Mouse (Mus musculus): ENCODE measurements around the gene Actn2.

Gene Actn2

DNA sequence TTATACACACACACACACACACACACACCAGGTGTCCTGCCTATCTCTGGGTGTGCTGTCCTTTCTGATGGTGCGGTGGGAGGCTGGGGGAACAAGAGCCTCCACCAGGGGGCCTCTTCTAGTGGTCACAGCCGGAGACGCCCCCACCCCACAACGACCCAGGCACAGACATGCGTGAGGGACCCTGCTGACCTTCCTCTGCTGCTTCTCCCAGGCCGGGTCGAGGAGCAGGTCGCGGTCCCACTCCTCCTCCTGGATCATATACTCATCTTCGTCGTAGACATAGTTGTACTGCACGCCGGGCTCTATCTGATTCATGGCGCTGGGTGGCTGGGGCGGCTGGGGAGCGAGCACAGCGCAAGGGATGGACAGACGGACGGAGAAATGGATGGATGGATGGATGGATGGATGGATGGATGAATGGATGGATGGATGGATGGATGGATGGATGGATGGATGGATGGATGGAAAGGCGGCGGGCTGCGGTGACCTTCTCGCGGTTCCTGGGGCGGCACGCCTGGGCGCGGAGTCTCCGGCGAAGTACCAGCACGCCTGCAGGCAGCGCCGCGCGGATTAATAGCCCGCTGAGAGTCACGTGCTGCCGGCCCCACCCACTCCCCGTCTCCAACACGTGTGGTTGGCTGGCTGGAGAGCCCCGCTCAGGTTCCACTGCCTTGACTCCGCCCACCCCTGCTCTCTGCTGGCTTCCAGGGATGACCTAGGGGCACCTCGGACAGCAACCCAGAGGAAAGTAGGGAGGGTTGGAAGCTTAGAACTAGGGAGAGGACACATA, at the start of gene Actn2:
TSS of gene Actn2 (minus strand) at position 578 of the 793 bp plus-strand sequence.
- DNase-seq (ENCODE audit: low spot score), result peak; percentile 73

DNA sequence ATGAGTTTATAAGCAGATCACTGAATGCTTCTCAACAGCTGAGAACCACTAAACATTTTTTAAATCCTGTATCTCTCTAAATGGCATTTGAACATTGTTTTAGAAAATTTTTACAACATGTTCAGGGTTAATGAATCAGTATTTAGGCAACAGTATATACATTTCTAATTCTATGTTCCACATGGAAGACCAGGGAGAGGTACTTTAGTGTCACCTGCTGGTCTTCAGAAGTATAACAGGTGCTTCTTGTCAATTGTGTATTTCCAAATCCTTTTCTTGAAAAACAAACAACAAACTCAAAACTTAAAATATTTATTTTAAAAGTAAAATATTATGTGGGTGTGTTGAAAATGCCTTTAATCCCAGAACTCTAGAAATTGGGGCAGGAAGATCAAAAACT, 45.7 kb upstream of the Actn2 start:
- DNase-seq (ENCODE audit: low spot score), result no peak

DNA sequence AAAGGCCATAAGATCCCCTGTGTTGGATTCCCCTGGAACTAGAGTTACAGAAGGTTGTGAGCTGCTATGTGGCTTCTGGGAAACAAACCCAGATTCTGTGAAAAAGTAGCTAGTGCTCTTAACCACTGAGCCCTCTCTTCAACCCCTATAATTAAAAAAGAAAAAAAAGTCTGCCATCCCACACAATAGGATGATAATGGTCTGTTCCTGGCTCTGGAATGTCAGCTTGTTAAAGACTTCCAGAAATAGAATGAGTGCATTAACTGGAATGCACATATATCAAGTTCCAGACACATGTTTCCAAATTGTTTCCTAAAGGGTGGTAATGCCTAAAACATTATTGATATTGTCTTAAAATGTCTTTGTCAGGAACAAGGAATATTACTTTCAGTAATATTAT, 44.2 kb upstream of the Actn2 start:
- no peak for DNase-seq (ENCODE audit: low spot score)

DNA sequence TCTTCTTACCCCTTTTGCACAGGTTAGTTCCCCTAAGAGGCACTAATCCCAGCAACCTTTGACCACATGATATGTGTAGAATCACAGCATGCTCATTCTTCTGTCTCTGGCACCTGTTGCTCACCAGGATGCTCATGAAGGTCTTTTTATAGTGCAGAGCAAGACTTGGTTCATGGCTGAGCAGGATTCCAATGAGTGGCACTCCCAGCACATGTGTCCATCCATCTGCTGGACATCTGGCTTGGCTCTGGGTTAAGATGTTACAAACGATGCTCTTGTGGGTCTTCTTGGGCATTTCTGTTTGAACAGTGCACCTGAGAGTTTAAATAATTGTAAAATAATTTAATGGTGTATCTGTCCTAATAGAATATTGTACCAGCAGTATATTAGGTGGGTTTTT, 36.2 kb upstream of the Actn2 start:
- no peak for DNase-seq (ENCODE audit: low spot score)

DNA sequence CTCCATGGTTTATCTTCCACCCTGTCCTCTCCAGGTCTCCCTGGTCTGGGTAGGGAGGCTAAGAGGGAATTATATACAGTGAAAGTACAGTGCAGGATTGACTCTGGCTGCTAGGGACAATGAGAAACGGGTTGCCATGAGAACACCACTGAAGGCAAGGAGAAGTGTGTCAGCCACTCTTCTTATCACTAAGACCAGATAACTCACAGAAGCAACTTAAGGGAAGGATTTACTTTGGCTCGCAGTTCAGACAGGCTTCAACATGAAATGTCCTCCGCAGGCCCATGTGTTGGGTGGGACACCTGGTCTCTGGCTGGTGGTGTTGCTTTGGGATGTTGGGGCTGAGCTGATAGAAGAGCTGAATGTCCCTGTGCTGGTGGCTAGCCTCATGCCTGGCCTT, 32.2 kb upstream of the Actn2 start:
- no peak for DNase-seq (ENCODE audit: low spot score)

DNA sequence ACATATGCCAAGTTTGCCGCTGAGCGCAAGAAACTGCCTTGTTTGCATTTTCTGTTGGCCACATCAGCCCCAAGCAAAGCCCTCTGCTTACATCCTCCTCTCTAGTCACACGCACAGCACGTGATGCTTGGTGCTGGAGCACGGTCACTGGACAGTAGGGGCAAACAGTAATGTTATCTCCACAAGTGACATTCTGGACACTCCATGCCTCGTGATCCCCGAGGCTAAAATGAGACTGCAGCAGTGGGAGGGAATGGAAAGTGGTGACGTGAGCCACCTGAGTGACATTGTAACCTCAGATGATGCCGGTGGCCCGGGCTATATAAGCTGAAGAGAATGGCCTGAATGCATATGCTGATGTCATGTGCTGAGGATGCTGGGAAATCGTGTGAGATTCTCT, 29.4 kb upstream of the Actn2 start:
- DNase-seq (ENCODE audit: low spot score), result no peak

DNA sequence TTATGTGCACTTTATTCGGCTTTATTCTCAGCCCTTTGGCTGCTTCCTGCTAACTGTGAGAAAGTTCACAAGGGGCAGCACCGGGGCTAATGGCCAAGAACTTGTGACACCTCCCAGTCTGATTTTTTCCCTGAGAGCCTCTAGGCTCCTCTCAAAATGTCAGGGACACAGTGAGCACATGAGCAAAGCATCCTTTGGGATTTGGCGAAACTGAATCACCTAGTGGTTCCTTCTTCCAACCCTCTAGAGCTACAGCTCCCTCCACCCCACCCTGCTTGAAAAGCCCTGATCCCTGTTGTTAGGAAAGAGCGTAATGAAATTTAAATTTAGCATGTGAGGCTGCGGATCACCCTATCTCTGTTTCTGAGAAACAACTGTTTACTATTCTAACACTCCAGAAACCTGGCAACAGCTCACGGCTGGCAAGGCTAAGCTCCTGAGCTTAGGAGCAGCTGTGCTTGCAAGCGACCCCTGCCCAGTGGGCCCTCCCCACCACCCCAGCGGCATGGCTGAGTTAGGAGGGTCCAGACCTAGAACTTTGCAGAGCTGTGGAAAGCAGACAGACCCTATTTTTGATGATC, 28.6 kb upstream of the Actn2 start:
- DNase-seq (ENCODE audit: low spot score), result no peak

DNA sequence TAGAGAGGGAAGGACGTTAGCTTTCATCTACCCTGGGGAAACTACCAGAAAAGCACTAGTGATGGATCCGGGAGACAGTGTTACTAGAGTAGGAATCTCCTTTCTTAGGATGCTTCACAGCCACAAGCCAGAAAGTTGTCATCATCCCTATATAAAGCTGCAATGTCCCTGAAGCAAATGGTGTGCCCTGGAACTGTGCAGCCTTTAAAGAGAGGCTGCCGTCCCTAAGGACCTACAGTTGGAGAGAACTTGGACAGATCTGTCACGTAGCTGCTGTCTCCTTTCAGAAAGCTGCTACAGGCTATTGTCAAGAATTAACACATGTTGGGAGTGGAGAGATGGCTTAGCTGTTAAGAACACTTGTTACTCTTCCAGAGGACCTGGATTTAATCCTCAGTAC, 20.9 kb upstream of the Actn2 start:
- DNase-seq (ENCODE audit: low spot score), result no peak

DNA sequence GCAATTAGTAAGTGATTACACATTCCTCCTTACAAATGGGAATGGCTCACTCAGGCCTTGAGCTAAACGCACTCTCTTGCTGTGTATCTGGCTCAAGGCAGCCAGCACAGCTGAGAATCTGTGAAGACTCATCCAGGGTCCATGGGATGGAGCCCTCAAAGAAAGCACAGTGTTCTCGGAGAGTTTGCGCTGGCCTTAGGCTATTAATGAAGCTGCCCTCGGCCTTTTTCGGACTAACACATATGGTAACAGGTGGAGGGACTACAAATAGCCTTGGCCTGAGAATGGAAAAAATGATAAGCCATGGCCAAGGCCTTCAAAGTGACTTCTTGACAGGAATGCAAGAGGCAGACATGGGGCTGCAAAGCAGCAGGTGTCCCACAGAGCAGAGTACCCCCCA, 17.0 kb upstream of the Actn2 start:
- DNase-seq (ENCODE audit: low spot score), result no peak

DNA sequence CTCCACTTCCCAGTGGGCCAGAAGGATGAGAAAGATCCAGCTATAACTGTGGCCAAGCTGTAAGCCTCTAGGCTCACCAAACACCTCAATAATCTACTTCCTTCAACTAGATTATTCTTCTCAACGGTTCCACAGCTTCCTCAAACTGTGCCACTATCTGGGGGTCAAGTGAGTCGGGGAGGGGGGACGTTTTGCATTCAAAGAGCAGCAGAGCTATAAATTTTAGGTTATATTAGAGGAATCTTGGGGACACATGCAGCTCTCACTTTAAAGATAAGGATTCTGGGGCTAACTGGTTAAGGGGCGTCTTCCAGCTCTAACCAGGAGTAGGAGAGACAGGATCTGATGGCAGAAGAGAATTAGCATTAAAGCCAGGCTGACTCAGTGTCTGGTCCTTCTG, 15.6 kb upstream of the Actn2 start:
- DNase-seq (ENCODE audit: low spot score), result no peak

DNA sequence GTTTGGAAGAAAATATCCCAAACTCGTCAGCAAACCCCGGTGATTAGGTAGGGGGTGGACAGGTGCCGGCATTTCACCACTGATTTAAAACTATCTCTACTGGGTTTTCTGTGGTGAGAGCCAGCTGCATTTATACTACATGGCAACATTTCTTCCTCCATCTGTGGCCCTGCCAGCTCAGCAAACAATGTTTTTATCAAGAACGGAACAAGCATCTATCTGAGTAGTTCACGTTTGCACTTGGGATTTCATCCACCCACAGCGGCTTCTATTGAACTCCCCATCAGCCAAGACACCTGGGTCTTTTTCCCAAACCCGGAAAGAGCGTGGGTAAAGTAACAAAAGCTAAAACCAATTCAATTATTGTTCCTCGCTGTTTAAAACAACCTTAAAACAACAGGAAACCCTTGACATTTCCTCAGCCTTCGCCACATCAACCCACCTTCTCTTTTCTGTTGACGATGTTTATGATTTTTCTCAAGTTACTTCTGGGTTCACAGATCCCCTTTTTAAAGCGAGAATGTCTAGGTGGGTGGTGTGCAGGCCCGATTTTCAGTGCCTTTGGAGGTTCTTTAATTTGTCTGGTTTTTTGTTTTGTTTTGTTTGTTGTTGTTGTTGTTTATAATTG, 8.8 kb upstream of the Actn2 start:
- no peak for DNase-seq (ENCODE audit: low spot score)

DNA sequence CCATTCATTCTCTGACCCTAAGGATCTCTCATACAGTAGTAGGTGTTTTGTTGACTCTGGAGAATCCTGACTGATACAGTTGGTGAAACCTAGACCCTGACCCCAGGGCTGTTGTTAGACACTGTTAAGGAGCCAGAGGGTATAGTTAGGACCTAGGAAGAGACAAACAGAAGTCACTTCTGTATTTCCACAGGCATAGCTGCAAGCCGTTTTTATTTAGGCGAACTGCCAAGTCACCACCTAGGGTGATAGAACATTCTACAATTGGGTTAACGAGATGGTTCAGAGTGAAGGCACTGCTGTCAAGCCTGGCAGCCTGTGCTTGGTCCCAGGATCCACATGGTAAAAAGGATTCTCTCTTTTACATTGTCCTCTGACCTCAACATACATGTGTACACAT, 6.3 kb upstream of the Actn2 start:
- no peak for DNase-seq (ENCODE audit: low spot score)

DNA sequence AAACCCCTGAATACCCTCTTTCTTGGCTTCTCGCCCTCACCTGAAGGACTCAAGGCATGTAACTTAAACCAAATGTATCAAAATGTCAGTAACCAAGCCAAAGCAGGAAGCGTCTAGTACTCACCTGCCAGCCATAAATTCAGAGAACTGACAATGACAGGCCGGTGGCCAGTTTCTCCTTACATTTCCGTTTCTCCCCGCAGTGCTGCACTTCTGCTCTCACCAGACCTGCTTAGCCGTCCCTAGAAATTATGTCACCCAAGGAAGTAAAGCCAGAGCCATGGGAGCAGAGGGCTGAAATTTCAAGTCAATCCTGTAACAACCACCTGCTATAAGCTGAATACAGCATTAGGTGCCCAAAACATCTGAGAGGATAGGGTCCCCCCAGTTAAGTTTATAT, 887 bp upstream of the Actn2 start:
- no peak for DNase-seq (ENCODE audit: low spot score)

DNA sequence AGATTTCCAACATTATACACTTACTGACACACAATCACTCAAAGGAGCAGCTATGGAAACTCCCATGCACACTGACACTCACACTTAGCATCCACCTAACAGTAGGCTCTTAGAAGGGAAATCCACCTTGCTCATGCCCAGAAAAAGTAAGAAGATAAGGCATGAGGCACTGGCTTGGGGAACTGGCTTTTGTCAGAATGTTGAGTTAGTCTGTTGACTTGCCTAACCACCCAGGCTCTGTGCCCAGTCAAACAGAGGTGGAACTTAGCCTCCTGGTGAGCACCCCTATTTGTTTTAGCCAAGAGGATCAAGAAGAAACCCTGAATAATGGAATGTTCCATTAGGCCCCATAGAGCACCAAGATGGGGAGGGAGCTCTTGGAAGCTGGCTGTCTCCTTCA, 1.1 kb downstream of the Actn2 start:
- DNase-seq (ENCODE audit: low spot score), result peak; percentile 12

DNA sequence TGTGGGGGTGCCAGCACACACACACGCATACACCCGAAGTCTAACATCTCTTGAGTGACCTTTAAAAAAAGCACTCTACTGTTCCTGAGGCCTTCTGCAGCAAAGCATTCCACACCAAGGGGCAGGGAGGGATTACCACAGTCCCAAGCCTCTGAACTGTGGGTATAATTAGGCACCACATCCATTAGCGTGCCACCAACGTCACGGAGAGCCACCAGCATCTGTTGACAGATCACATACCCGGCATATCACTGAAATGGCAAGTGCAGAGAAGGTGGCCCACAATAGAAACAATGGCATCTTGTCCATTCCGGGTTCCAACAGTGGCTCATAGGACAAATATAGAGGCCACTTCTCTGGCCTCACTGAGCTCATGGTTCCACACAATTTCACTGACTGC, 2.8 kb downstream of the Actn2 start:
- DNase-seq (ENCODE audit: low spot score), result no peak

DNA sequence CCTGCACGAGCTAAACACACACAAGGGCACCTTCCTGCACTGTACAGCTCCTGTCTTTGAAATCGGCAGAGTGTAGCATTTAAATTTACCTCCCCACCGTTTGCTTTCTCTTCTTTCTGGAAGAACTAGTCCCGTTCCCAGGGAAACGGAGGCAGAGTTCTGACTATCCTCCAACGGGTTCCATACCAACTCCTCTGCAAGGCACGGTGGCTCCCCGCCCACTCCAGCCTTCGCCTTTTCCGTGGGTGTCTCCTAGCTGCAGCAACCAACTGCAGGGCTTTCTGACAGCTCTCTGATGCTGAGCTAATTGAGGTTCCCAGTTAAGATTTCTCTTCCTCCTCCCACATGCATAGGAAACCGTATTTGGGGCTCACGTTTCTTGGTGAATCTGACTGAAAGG, 6.5 kb downstream of the Actn2 start:
- no peak for DNase-seq (ENCODE audit: low spot score)

DNA sequence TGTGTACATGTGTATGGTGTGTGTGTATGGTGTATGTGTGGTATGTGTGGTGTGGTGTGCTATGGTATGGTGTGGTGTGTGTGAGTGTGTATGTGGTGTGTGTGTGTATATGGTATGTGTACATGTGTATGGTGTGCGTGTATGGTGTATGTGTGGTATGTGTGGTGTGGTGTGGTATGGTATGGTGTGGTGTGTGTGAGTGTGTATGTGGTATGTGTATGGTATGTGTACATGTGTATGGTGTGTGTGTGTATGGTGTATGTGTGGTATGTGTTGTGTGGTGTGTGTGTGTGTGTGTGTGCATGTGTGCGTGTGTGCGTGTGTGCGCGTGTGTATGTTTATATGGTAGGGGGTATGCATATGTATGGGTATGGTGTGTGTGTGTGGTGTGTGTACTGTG, 9.0 kb downstream of the Actn2 start:
- no peak for DNase-seq (ENCODE audit: low spot score)

DNA sequence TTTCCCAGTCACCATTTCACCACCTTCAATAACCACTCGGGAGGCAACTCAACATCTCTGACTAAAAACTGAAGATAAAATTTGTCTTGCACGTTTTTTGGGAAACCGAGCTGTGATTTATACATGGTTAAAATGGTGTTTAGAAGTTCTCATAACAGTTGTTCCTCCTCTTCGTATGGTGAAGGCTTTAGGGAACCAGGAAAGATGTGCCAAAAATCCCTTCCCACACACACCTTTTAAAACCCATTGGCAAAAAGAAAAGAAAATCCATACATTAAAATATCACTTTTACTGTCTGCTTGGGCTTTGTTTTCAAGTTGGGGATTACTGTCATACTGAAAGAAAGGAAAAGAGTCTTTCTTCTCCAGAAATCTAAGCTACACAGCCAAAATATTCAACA, 12.2 kb downstream of the Actn2 start:
- DNase-seq (ENCODE audit: low spot score), result no peak

DNA sequence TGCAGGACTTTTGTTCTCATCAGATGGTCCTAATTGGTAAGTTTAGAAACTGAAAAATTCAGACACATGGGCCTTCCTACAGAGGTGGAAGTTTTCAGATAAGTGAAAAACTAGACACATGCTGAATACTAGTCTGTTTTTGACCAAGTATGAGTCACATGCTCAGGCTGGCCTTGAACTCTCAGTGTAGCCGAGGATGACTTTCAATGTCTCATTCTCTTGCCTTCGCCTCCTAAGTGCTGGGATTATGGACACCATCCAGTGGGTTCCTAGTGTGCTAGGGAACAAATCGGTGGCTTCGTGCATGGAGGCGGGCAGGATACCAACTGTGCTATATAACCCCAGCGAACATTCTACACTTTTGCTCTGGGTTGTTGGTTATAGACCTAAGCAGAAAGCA, 13.0 kb downstream of the Actn2 start:
- DNase-seq (ENCODE audit: low spot score), result no peak

DNA sequence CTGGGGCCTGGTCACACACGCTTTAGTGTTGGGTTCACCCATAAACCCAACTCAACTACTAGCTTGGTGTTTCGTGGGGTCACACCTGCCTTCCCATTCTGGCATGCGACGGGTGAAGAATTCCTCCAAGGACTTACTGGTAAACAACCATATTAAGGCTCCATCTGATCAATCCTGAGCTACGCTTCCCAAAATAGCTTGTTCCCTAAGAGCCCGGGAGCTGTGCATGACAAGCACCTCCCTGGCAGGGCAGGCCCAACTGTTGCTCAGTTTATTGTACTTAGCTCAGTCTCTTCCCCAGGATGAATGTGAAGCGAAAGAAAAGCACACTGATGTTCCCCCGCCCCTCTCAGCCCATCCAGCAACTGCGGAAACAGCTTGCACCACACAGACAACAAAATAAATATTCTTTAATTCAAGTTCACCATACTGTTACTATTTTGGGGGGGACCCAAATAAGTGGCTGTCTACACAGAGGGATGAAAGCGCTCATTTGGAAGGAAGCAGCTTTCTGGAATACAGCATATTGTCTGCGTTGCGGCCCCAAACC, 17.4 kb downstream of the Actn2 start:
- DNase-seq (ENCODE audit: low spot score), result no peak

DNA sequence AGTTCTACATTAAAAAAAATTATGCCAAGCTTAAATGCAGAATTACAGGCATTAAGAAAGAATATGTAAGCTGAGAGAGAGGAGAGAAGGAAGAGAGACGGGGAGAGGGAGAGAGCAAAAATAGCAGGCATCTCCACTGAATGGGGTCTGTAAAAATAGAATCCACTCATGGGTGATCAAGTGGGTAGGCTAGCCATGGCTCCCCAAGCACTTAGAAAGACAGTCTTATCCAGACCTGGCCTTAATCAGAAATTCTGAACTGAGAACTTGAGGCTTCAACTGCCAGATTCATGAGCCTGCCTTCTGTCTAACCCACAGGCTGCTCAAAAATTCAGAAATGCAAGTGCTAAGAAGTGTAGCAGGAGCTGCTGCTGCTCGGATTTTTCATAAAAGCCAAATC, 20.4 kb downstream of the Actn2 start:
- no peak for DNase-seq (ENCODE audit: low spot score)

DNA sequence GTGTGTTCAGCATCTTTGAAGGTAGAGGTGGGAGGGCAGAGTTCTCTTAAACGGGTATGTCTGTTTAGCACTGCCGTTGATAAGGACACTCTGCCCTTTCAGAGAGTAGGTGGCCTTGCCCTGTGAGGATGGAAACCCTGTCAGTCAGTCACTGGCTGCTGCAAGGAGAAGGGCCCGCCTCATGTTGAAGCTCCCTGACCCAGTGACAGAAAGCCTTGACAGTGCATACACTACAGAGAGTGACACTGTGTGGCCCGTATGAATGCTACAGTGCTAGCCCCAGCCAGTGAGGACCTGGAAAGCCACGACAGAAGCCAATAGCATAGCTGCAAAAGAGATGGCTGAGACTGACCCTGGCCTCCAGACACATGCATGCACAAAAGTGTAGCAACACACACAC, 22.5 kb downstream of the Actn2 start:
- no peak for DNase-seq (ENCODE audit: low spot score)

DNA sequence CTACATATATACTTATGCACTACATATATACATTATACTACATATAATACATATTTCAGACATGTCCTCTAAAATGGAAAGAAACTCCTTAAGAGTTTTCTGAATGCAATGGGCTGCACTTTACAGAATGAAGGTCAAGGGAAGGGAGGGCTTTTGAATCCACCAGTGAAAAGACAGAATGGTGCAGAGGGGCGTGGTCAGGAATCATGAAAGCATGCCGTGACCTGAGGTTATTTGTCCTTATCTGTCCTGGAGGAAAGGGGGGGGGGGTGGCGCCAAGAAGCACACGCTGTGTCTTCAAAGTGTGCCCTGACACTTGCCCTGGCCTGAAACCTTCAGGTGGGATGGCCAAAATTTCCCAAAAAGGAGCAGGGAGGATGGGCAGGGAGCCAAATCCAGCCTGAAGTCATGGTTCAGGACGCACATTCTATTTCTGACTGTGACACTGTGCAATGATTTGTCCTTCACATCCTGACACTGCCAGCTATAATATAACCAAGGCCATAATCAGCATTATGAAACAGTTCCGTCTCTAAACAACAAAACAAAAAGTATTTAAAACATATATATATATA, 23.3 kb downstream of the Actn2 start:
- no peak for DNase-seq (ENCODE audit: low spot score)

Measured in lung, postnatal 25 days (tissue).